Mouse (Mus musculus): ENCODE results near the gene Sash1. TPM values are rescaled to one million over a fixed set of nuclear protein-coding genes. Genes with fewer than 3 reads are reported as not detected.

Sash1 gene
- polyA plus RNA-seq, 1 experiment = 1.9 TPM

DNA sequence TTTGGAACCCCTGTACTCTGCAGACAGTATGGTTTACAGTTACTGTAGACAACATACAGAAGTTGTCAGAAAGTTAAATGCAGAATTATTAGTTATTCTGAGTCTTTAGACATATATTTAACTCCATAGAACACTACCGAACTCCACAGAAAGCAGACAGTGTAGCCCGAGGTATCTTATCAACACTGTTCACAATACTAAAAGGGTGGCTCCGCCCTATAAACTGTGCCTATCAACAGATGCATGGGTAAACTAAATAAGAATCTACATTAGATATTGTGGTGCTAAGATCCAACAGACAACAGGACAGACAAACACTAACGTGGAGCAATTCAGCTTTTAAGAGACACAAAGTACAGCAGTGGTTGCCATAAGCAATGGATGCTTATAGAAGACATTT is 106.0 kb downstream of the Sash1 start:
- no peaks in the 10 kb centered on the region for H3K27me3 ChIP-seq (ENCODE audit: control insufficient read depth, insufficient read depth, insufficient read length)
- H3K36me3 ChIP-seq (ENCODE audit: control insufficient read depth, insufficient read depth) = no peaks in the 10 kb centered on the region
- H3ac ChIP-seq (ENCODE audit: control insufficient read depth, insufficient read length, low read depth) = no peak overlapping the region
- no peak overlapping the region for H3K4me3 ChIP-seq (ENCODE audit: insufficient read depth, poor library complexity, severe bottlenecking)
- H3K79me2 ChIP-seq (ENCODE audit: control insufficient read depth, insufficient read depth) = no peaks in the 10 kb centered on the region
- no peaks in the 10 kb centered on the region for H3K79me3 ChIP-seq (ENCODE audit: low read depth)
- TF ChIP-seq CTCF (IDR thresholded peaks at IDR 0.05; ENCODE audit: control insufficient read depth, insufficient read depth, insufficient read length) (no peak), MYOD1 (IDR thresholded peaks at IDR 0.05; ENCODE audit: control insufficient read depth, insufficient read length, low read depth) (no peak), FOSL1 (IDR thresholded peaks at IDR 0.05; ENCODE audit: insufficient read depth, low read length, poor library complexity, severe bottlenecking) (no peak), CEBPB (IDR thresholded peaks at IDR 0.05; ENCODE audit: low read depth) (no peak), MYOG (IDR thresholded peaks at IDR 0.05; ENCODE audit: control insufficient read depth, extremely low read depth, insufficient read length) (no peak), MAX (IDR thresholded peaks at IDR 0.05) (no peak), USF1 (IDR thresholded peaks at IDR 0.05; ENCODE audit: low read depth) (no peak)

DNA sequence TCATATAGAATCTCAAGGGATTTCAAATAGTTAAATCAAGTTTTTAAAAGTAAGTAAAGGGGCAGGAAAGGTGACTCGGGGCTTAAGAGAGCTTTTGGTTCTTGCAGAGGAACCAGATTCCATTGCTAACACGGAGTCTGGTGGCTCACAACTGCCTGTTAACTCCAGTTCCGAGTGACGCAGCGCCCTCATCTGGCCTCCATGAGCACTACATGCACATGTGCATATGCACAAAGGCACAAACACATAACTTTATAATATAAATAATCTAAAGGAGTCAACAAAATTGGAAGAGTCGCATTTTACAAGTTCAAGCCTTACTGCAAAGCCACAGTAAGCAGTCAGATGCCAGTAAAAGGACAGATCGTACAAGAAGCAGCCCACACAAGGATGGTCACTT is 107.0 kb downstream of the Sash1 start:
- no peaks in the 10 kb centered on the region for H3K36me3 ChIP-seq (ENCODE audit: control insufficient read depth, insufficient read depth)
- TF ChIP-seq CTCF (IDR thresholded peaks at IDR 0.05; ENCODE audit: control insufficient read depth, insufficient read depth, insufficient read length) (no peak), MYOG (IDR thresholded peaks at IDR 0.05; ENCODE audit: control insufficient read depth, extremely low read depth, insufficient read length) (no peak), CEBPB (IDR thresholded peaks at IDR 0.05; ENCODE audit: low read depth) (no peak)
- no peaks in the 10 kb centered on the region for H3K27me3 ChIP-seq (ENCODE audit: control insufficient read depth, insufficient read depth, insufficient read length)
- no peak overlapping the region for H3ac ChIP-seq (ENCODE audit: control insufficient read depth, insufficient read length, low read depth)
- H3K4me3 ChIP-seq (ENCODE audit: insufficient read depth, poor library complexity, severe bottlenecking) = no peak overlapping the region
- no peaks in the 10 kb centered on the region for H3K79me3 ChIP-seq (ENCODE audit: low read depth)
- no peaks in the 10 kb centered on the region for H3K79me2 ChIP-seq (ENCODE audit: control insufficient read depth, insufficient read depth)

DNA sequence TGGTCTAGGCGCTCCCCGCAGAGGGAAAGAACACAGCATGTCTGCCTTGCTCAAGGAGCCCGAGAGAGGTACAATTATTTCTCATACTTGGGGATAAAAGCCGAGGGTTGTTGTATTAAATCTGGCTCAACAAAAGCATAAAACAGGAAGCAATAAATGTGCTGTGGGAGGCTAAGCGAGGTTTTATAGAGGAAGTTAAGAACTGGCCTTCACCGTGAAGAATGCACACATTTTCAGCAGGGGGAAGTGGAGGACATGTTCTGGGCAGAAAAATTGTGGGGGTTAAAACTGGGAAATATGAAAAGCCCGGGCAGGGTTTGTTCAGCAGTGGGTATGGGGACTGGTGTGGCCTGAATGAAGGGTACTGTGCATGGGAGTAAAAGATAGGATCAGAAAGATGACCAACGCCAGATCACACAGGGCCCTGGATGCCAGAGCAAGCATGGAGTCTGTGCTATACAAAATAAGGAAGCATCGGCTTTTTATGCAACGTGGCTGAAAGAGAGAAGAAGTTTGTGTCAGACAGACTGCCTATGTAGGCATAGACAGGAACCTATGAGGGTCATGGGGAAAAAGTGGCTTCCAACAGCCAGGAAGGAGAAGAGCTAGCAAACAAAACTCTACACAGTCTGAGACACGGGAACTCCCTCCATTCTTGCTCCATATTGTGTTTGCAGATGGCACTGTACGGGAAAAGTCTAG is 108.2 kb downstream of the Sash1 start:
- Histone ChIP-seq H3K4me3 (ENCODE audit: insufficient read depth, poor library complexity, severe bottlenecking) (no peak overlapping the region), H3K79me3 (ENCODE audit: low read depth) (no peaks in the 10 kb centered on the region), H3ac (ENCODE audit: control insufficient read depth, insufficient read length, low read depth) (no peak overlapping the region), H3K79me2 (ENCODE audit: control insufficient read depth, insufficient read depth) (no peaks in the 10 kb centered on the region), H3K27me3 (ENCODE audit: control insufficient read depth, insufficient read depth, insufficient read length) (no peaks in the 10 kb centered on the region), H3K36me3 (ENCODE audit: control insufficient read depth, insufficient read depth) (no peaks in the 10 kb centered on the region)
- TF ChIP-seq MAX (IDR thresholded peaks at IDR 0.05) = no peak
- TF ChIP-seq CEBPB (IDR thresholded peaks at IDR 0.05; ENCODE audit: low read depth) = no peak
- TF ChIP-seq FOSL1 (IDR thresholded peaks at IDR 0.05; ENCODE audit: insufficient read depth, low read length, poor library complexity, severe bottlenecking) = no peak
- no peak for TF ChIP-seq USF1 (IDR thresholded peaks at IDR 0.05; ENCODE audit: low read depth)
- no peak for TF ChIP-seq CTCF (IDR thresholded peaks at IDR 0.05; ENCODE audit: control insufficient read depth, insufficient read depth, insufficient read length)
- no peak for TF ChIP-seq MYOG (IDR thresholded peaks at IDR 0.05; ENCODE audit: control insufficient read depth, extremely low read depth, insufficient read length)
- TF ChIP-seq MYOD1 (IDR thresholded peaks at IDR 0.05; ENCODE audit: control insufficient read depth, insufficient read length, low read depth) = no peak

DNA sequence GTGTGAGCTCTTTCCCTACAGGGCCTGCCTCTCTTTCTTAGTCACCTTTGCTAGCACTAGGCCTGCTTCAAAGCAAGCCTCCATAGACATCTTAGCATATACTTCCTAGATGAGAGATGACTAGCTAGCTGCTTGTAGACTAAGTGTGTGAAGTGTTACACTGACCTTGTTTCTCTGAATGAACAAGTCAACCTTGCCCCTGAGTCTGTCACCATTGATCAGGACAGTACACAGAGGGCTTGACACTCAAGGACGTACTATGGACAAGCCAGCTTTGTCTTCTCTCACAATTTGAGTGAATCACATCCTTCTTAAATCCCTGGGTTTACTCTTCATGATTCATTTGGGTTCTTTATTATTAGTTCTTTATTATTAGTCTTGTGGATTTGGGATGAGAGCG is 109.1 kb downstream of the Sash1 start:
- Histone ChIP-seq H3ac (ENCODE audit: control insufficient read depth, insufficient read length, low read depth) (no peak overlapping the region), H3K79me2 (ENCODE audit: control insufficient read depth, insufficient read depth) (no peaks in the 10 kb centered on the region), H3K36me3 (ENCODE audit: control insufficient read depth, insufficient read depth) (no peaks in the 10 kb centered on the region)

DNA sequence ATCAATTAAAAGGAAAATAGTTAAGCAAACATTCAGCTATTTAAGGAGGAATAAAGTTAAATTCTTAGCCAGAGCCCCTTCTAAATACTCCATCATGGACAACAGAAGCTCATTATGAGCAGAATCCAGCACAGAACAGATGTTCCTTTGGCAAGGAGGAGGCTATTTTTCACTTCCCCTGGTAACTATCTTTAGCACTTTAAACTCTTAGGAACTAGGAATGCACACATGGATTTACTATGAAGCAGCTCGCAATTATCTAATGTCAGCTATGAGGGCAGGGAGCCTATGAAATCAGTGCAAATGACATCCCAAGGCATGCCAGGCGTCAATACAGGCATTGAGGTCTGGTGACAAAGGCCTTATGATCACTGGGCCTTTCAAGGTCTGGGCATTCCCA is 110.1 kb downstream of the Sash1 start:
- TF ChIP-seq CTCF (IDR thresholded peaks at IDR 0.05; ENCODE audit: control insufficient read depth, insufficient read depth, insufficient read length) (no peak), FOSL1 (IDR thresholded peaks at IDR 0.05; ENCODE audit: insufficient read depth, low read length, poor library complexity, severe bottlenecking) (no peak), MYOG (IDR thresholded peaks at IDR 0.05; ENCODE audit: control insufficient read depth, extremely low read depth, insufficient read length) (no peak), MAX (IDR thresholded peaks at IDR 0.05) (no peak), USF1 (IDR thresholded peaks at IDR 0.05; ENCODE audit: low read depth) (no peak), CEBPB (IDR thresholded peaks at IDR 0.05; ENCODE audit: low read depth) (no peak), MYOD1 (IDR thresholded peaks at IDR 0.05; ENCODE audit: control insufficient read depth, insufficient read length, low read depth) (no peak)
- H3K36me3 ChIP-seq (ENCODE audit: control insufficient read depth, insufficient read depth) = no peaks in the 10 kb centered on the region

More for the DNA sequence above, 109.1 kb downstream of the Sash1 start:
- TF ChIP-seq MYOD1 (IDR thresholded peaks at IDR 0.05; ENCODE audit: control insufficient read depth, insufficient read length, low read depth) = no peak
- no peak for TF ChIP-seq CEBPB (IDR thresholded peaks at IDR 0.05; ENCODE audit: low read depth)
- TF ChIP-seq FOSL1 (IDR thresholded peaks at IDR 0.05; ENCODE audit: insufficient read depth, low read length, poor library complexity, severe bottlenecking) = no peak
- TF ChIP-seq MAX (IDR thresholded peaks at IDR 0.05) = no peak
- no peak for TF ChIP-seq MYOG (IDR thresholded peaks at IDR 0.05; ENCODE audit: control insufficient read depth, extremely low read depth, insufficient read length)
- TF ChIP-seq CTCF (IDR thresholded peaks at IDR 0.05; ENCODE audit: control insufficient read depth, insufficient read depth, insufficient read length) = no peak
- no peak for TF ChIP-seq USF1 (IDR thresholded peaks at IDR 0.05; ENCODE audit: low read depth)
- no peak overlapping the region for H3K4me3 ChIP-seq (ENCODE audit: insufficient read depth, poor library complexity, severe bottlenecking)
- H3K27me3 ChIP-seq (ENCODE audit: control insufficient read depth, insufficient read depth, insufficient read length) = no peaks in the 10 kb centered on the region
- no peaks in the 10 kb centered on the region for H3K79me3 ChIP-seq (ENCODE audit: low read depth)

More for the DNA sequence above, 110.1 kb downstream of the Sash1 start:
- Histone ChIP-seq H3ac (ENCODE audit: control insufficient read depth, insufficient read length, low read depth) (no peak overlapping the region), H3K79me2 (ENCODE audit: control insufficient read depth, insufficient read depth) (no peaks in the 10 kb centered on the region), H3K79me3 (ENCODE audit: low read depth) (no peaks in the 10 kb centered on the region), H3K27me3 (ENCODE audit: control insufficient read depth, insufficient read depth, insufficient read length) (no peaks in the 10 kb centered on the region), H3K4me3 (ENCODE audit: insufficient read depth, poor library complexity, severe bottlenecking) (no peak overlapping the region)

All from C2C12 (cell line).